Mouse (Mus musculus) G1E (cell line): Measurements from ENCODE around the gene Abcc2. TPM values are rescaled to one million over a fixed set of nuclear protein-coding genes. Genes with fewer than 3 reads are reported as not detected.

Source experiments
- ATAC-seq: 2 replicates; pipeline ENCODE4 v1.8.0; 2016; ENCODE audit warnings: mild to moderate bottlenecking; ENCODE audit not compliant: insufficient number of reproducible peaks, poor library complexity, low FRiP score, severe bottlenecking; ENCODE audit errors: extremely low read depth
- DNase-seq: peaks from one replicate; pipeline ENCODE4 v3.0.0; 2012; ENCODE audit warnings: low spot score
- H3K27me3 ChIP-seq: 2 replicates; pipeline ENCODE4 v1.6.1; 2012; ENCODE audit warnings: mild to moderate bottlenecking, low read length, inconsistent platforms; ENCODE audit not compliant: insufficient read depth
- H3K36me3 ChIP-seq: replicated peaks from 2 replicates; pipeline ENCODE3; 2012; ENCODE audit warnings: mild to moderate bottlenecking, inconsistent platforms
- H3K4me1 ChIP-seq: 2 replicates; pipeline ENCODE4 v1.6.1; 2012; ENCODE audit warnings: low read depth, low read length, inconsistent platforms, mixed read lengths; ENCODE audit not compliant: insufficient read depth
- H3K4me3 ChIP-seq: 2 replicates; pipeline ENCODE4 v1.5.1; 2012; ENCODE audit warnings: low read depth, mild to moderate bottlenecking, inconsistent platforms, low read length, moderate library complexity, mixed read lengths
- H3K9me3 ChIP-seq: replicated peaks from 2 replicates; pipeline ENCODE4 v1.6.1; 2012; ENCODE audit warnings: inconsistent platforms
- CTCF ChIP-seq: IDR thresholded peaks from 2 replicates; pipeline ENCODE4 v1.5.1; 2012; ENCODE audit warnings: low read depth, low read length, inconsistent platforms, mixed read lengths
- GATA1 ChIP-seq: IDR thresholded peaks from 2 replicates; pipeline ENCODE4 v1.6.1; 2012; ENCODE audit warnings: borderline replicate concordance, low read length, inconsistent platforms, mixed read lengths
- GATA2 ChIP-seq: IDR thresholded peaks from 2 replicates; pipeline ENCODE4 v1.6.1; 2012; ENCODE audit warnings: low read depth, low read length, inconsistent platforms, borderline replicate concordance
- POLR2AphosphoS5 ChIP-seq: IDR thresholded peaks from 2 replicates; pipeline ENCODE4 v1.6.1; 2012; ENCODE audit warnings: low read depth, low read length, inconsistent platforms; ENCODE audit not compliant: insufficient replicate concordance
- TAL1 ChIP-seq: conservative IDR thresholded peaks from 2 replicates; pipeline ENCODE4 v1.6.1; 2012; ENCODE audit warnings: low read depth, low read length, inconsistent platforms, mixed read lengths
- polyA plus RNA-seq: library from polyadenylated mRNA; stranded (reverse); fragments of >175 nt; gene quantifications from 2 replicates; pipeline ENCODE4 v1.2.3, GENCODE M21; 2012
- total RNA-seq, 2 experiments: library from RNA; stranded (forward) in 1 of 2; stranded (reverse) in 1 of 2; fragments of 200-1000 nt in 1 of 2; fragments of >200 nt in 1 of 2; fragmentation: Nextera tagmentation in 1 of 2; gene quantifications; 2 replicates each; pipeline ENCODE4 v1.2.3; 2014 to 2017

The Abcc2 gene
- total and polyA plus RNA-seq, 3 experiments = under 0.01 to 0.05 TPM; not detected in 1

GRCm38 (mm10) chr19:43879401-43880212, 97.6 kb downstream of the Abcc2 start:
- TF ChIP-seq TAL1 = no peak
- TF ChIP-seq POLR2AphosphoS5 = no peak
- TF ChIP-seq GATA1 = no peak
- no peak for TF ChIP-seq GATA2
- no peak for TF ChIP-seq CTCF
- H3K4me3 ChIP-seq = no peak overlapping the region

GRCm38 (mm10) chr19:43880420-43880819, 98.4 kb downstream of the Abcc2 start:
- peaks cover 4% of the 10 kb centered on the region for H3K27me3 ChIP-seq
- no peak overlapping the region for H3K4me3 ChIP-seq
- no peaks in the 10 kb centered on the region for H3K36me3 ChIP-seq
- TF ChIP-seq POLR2AphosphoS5 (no peak), CTCF (no peak), GATA2 (no peak), GATA1 (no peak), TAL1 (no peak)
- ATAC-seq (no peak), DNase-seq (no peak)
- peaks cover 2% of the 10 kb centered on the region; the same call in 1 of the 2 replicates for H3K9me3 ChIP-seq
- no peaks in the 10 kb centered on the region for H3K4me1 ChIP-seq

More at GRCm38 (mm10) chr19:43879401-43880212, 97.6 kb downstream of the Abcc2 start:
- Histone ChIP-seq H3K36me3 (no peaks in the 10 kb centered on the region), H3K9me3 (peaks cover 2% of the 10 kb centered on the region; the same call in 1 of the 2 replicates), H3K27me3 (peaks cover 5% of the 10 kb centered on the region), H3K4me1 (no peaks in the 10 kb centered on the region)
- ATAC-seq (no peak), DNase-seq (no peak)

GRCm38 (mm10) chr19:43881615-43882014, 99.6 kb downstream of the Abcc2 start:
- peak; percentile 25; the same call in 1 of the 2 replicates for TF ChIP-seq CTCF
- TF ChIP-seq POLR2AphosphoS5 = no peak
- no peak for TF ChIP-seq GATA1
- TF ChIP-seq GATA2 = no peak
- no peak for TF ChIP-seq TAL1
- no peaks in the 10 kb centered on the region for H3K4me1 ChIP-seq
- H3K9me3 ChIP-seq = peaks cover 2% of the 10 kb centered on the region; the same call in 1 of the 2 replicates
- DNase-seq = no peak
- peaks cover 4% of the 10 kb centered on the region for H3K27me3 ChIP-seq
- H3K4me3 ChIP-seq = no peak overlapping the region
- ATAC-seq = no peak
- H3K36me3 ChIP-seq = no peaks in the 10 kb centered on the region

DNA sequence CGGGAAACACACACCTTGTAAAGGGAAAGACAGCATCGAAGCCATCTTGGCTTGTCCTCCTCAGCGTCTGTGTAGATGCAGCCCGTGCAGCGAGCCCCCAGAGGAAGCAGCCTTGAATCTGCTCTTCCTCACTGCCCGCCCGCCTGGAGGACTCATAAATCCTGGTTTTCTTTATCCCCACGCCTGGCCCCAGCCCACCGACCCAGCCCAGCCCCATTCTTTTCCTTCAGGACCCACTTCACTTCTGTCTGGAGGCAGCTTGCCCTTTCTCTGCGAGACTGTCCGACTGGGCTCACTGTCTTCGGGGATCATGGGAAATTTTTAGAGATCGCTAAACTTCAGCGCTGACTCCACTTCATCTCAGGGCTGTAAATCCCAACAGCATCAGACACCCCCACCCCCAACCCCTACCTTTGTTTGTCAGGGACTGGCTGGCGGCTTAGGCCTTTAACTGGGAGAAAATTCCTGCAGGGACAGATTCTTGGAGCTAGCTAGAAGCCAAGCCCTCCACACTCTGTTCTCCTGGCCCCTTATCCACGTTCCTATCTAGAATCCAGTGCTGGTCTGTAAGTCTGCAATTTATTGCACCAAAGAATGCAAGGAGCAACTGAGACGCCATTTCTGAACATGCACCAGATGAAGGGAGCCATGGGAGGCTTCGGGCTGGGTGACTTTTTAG, 101.0 kb downstream of the Abcc2 start:
- ATAC-seq = no peak
- Histone ChIP-seq H3K27me3 (peaks cover 4% of the 10 kb centered on the region), H3K9me3 (peaks cover 2% of the 10 kb centered on the region; the same call in 1 of the 2 replicates), H3K36me3 (no peaks in the 10 kb centered on the region), H3K4me1 (no peaks in the 10 kb centered on the region), H3K4me3 (no peak overlapping the region)
- no peak for DNase-seq
- TF ChIP-seq TAL1 = no peak

DNA sequence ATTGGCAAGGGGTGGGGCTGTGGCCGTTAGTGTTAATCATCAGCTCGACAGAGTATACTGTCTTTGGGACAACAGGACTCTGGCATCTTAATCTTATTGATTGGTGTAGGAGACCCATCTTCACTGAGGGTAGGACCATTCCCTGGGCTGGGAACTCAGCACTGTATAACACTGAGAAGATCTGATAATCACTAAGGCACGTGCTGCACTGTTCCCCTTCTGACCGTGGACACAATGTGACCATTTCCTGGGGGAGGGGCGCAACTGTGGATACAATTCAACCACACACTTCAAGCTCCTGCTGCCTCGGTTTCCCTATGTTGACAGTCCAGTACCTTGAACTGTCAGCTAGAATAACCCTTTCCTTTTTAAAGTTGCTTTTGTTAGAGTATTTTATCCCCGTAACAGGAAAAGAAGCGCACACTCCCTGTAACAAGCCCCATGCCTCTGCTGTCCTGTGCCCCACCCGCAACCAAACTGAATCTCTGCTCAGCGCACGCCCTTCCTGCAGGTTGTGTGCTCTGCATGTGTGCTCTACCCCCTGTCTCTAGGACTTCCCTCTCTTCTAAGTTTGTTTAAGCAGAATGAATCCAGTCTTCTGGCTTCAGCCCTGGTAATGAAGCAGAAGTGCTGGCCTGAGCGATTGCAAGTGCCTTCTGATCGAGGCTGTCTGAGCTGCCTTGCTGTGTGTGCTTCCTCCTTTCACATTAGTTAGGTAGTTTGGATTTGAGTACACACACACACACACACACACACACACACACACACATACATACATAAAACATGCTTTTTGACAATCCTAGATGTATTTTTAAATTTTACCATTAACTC, 102.9 kb downstream of the Abcc2 start:
- no peak for DNase-seq
- Histone ChIP-seq H3K4me1 (no peaks in the 10 kb centered on the region), H3K36me3 (no peaks in the 10 kb centered on the region), H3K4me3 (no peak overlapping the region), H3K9me3 (peaks cover 2% of the 10 kb centered on the region; the same call in 1 of the 2 replicates), H3K27me3 (peaks cover under 1% of the 10 kb centered on the region; the same call in 1 of the 2 replicates)
- no peak for TF ChIP-seq TAL1
- TF ChIP-seq GATA1 = no peak
- no peak for TF ChIP-seq CTCF
- TF ChIP-seq POLR2AphosphoS5 = no peak
- no peak for TF ChIP-seq GATA2
- no peak for ATAC-seq

GRCm38 (mm10) chr19:43886371-43887099, 104.5 kb downstream of the Abcc2 start:
- Histone ChIP-seq H3K4me3 (no peak overlapping the region), H3K36me3 (no peaks in the 10 kb centered on the region), H3K9me3 (peaks cover 1% of the 10 kb centered on the region; the same call in 1 of the 2 replicates), H3K27me3 (no peaks in the 10 kb centered on the region; the same call in 1 of the 2 replicates), H3K4me1 (no peaks in the 10 kb centered on the region)
- ATAC-seq (no peak), DNase-seq (no peak)
- TF ChIP-seq GATA2 = no peak
- no peak for TF ChIP-seq GATA1
